Mouse (Mus musculus): Measurements from ENCODE around the gene Olfr619. TPM values are rescaled to one million over a fixed set of nuclear protein-coding genes. Genes with fewer than 3 reads are reported as not detected.

Gene Olfr619
- total and polyA plus RNA-seq, 3 experiments, result not detected

DNA sequence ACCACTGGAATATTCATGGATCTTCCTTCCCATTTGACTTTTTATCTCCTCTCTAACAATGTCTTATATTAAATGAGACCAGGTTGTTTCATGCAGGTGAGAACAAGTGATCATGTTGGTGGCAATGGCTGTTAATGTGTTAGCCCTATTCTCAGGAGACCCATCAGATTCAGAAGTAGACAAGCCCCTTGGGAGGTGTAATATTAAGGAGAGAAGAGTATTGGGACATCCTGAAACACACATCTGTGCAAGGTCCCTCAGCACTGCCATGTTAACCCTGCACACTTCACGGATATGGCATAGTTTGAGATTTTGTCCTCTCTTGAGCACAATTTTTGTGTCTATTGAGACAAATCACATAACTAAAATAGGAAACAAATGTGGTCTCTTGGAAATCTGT lies 42.2 kb downstream of the Olfr619 start, which contains the start of gene Olfr622:
Olfr622 (minus strand) TSS at position 101 of the 400 bp plus-strand sequence.
- no peak within 1 kb of the TSS for H3K4me3 ChIP-seq (ENCODE audit: control insufficient read depth in 1 of 2, insufficient read depth in 1 of 2, low read depth in 2 of 2, low read length in 2 of 2)
- no peak for DNase-seq (ENCODE audit: low read depth, low spot score)
- no peaks in the 10 kb centered on the region for H3K36me3 ChIP-seq (ENCODE audit: control insufficient read depth in 1 of 2, insufficient read depth in 2 of 2, low read length in 2 of 2)
- no peaks in the 10 kb centered on the region for H3K9me3 ChIP-seq (replicated peaks; ENCODE audit: insufficient read depth, low read length)
- TF ChIP-seq ELF1 (IDR thresholded peaks at IDR 0.05; ENCODE audit: low read depth, low read length) (no peak), USF1 (IDR thresholded peaks at IDR 0.05; ENCODE audit: low read depth, low read length) (no peak), POLR2AphosphoS2 (IDR thresholded peaks at IDR 0.05; ENCODE audit: low read length) (no peak), ZNF384 (IDR thresholded peaks at IDR 0.05; ENCODE audit: low read depth, low read length) (no peak), BHLHE40 (IDR thresholded peaks at IDR 0.05; ENCODE audit: borderline replicate concordance, low read depth, low read length) (no peak), TAL1 (IDR thresholded peaks at IDR 0.05; ENCODE audit: low read length) (no peak), RCOR1 (IDR thresholded peaks at IDR 0.05; ENCODE audit: low read depth, low read length) (no peak), ETS1 (IDR thresholded peaks at IDR 0.05; ENCODE audit: low read depth, low read length) (no peak), MAX (IDR thresholded peaks at IDR 0.05; ENCODE audit: low read length) (no peak), CTCF (IDR thresholded peaks at IDR 0.05 in 2 of 3, conservative IDR thresholded peaks at IDR 0.05 in 1 of 3; ENCODE audit: control insufficient read depth in 1 of 3, insufficient read depth in 1 of 3, low read depth in 2 of 3, low read length in 3 of 3, poor library complexity in 1 of 3, severe bottlenecking in 1 of 3) (no peak), KAT2A (conservative IDR thresholded peaks at IDR 0.05; ENCODE audit: low read depth, low read length) (no peak), MAFK (IDR thresholded peaks at IDR 0.05; ENCODE audit: borderline replicate concordance, low read depth, low read length) (no peak), NELFE (IDR thresholded peaks at IDR 0.05; ENCODE audit: low read depth, low read length) (no peak), EP300 (IDR thresholded peaks at IDR 0.05; ENCODE audit: low read depth in 1 of 2, low read length in 2 of 2) (no peak), GABPA (IDR thresholded peaks at IDR 0.05; ENCODE audit: low read depth, low read length) (no peak), SMC3 (IDR thresholded peaks at IDR 0.05; ENCODE audit: low read depth, low read length) (no peak), E2F4 (IDR thresholded peaks at IDR 0.05; ENCODE audit: borderline replicate concordance, low read depth, low read length) (no peak), GATA1 (IDR thresholded peaks at IDR 0.05; ENCODE audit: low read depth, low read length) (no peak), TCF12 (IDR thresholded peaks at IDR 0.05; ENCODE audit: low read depth, low read length) (no peak)
- H3K4me1 ChIP-seq (ENCODE audit: control insufficient read depth in 1 of 2, insufficient read depth in 2 of 2, low read length in 2 of 2), result no peaks in the 10 kb centered on the region
- H3K9ac ChIP-seq (ENCODE audit: control insufficient read depth, low read depth, low read length, poor library complexity, severe bottlenecking), result no peak within 1 kb of the TSS
- no peak within 1 kb of the TSS for H3K27ac ChIP-seq (ENCODE audit: control insufficient read depth, low read depth, low read length)
- no peaks in the 10 kb centered on the region for H3K79me2 ChIP-seq (ENCODE audit: control insufficient read depth, insufficient read depth, low read length, poor library complexity)
- no peaks in the 10 kb centered on the region for H3K27me3 ChIP-seq (ENCODE audit: control insufficient read depth in 1 of 2, insufficient read depth in 2 of 2, low read length in 2 of 2)

DNA sequence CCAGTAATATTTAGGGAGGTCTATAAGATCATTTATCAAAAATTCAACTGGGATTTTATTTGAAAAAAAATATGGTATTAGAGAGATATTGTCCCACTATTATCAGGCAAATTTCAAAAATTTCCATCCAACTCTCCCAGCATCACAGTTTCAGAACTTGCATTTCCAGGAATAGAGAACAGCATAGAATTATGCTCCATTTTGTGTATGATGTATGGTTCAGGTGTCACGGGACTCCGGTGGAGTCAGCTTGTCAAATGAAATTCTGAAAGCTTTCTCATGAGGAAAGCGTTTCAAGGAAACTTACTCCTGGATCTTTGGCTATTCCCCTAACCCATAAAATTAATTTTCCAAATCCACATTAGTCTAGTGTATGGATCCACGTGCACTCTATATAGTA lies 43.7 kb downstream of the Olfr619 start:
- Histone ChIP-seq H3K4me3 (ENCODE audit: control insufficient read depth in 1 of 2, insufficient read depth in 1 of 2, low read depth in 2 of 2, low read length in 2 of 2) (no peak overlapping the region), H3K9me3 (replicated peaks; ENCODE audit: insufficient read depth, low read length) (no peaks in the 10 kb centered on the region), H3K27me3 (ENCODE audit: control insufficient read depth in 1 of 2, insufficient read depth in 2 of 2, low read length in 2 of 2) (no peaks in the 10 kb centered on the region), H3K36me3 (ENCODE audit: control insufficient read depth in 1 of 2, insufficient read depth in 2 of 2, low read length in 2 of 2) (no peaks in the 10 kb centered on the region), H3K79me2 (ENCODE audit: control insufficient read depth, insufficient read depth, low read length, poor library complexity) (no peaks in the 10 kb centered on the region), H3K27ac (ENCODE audit: control insufficient read depth, low read depth, low read length) (no peak overlapping the region), H3K4me1 (ENCODE audit: control insufficient read depth in 1 of 2, insufficient read depth in 2 of 2, low read length in 2 of 2) (no peaks in the 10 kb centered on the region), H3K9ac (ENCODE audit: control insufficient read depth, low read depth, low read length, poor library complexity, severe bottlenecking) (no peak overlapping the region)
- no peak for TF ChIP-seq MYB (IDR thresholded peaks at IDR 0.05; ENCODE audit: low read depth, low read length)
- TF ChIP-seq UBTF (IDR thresholded peaks at IDR 0.05; ENCODE audit: borderline replicate concordance, insufficient read depth, low read depth, low read length), result no peak
- TF ChIP-seq JUND (IDR thresholded peaks at IDR 0.05; ENCODE audit: low read depth, low read length), result no peak
- TF ChIP-seq CHD2 (IDR thresholded peaks at IDR 0.05; ENCODE audit: low read length), result no peak
- TF ChIP-seq ZKSCAN1 (IDR thresholded peaks at IDR 0.05; ENCODE audit: low read depth, low read length), result no peak
- TF ChIP-seq TBP (IDR thresholded peaks at IDR 0.05; ENCODE audit: low read depth, low read length), result no peak
- no peak for DNase-seq (ENCODE audit: low read depth, low spot score)

All from MEL (cell line).